Mouse (Mus musculus) large intestine, adult 2 months (tissue): Measurements from ENCODE around the gene Tdg. TPM values are rescaled to one million over a fixed set of nuclear protein-coding genes. Genes with fewer than 3 reads are reported as not detected.
"Not testable (repeated sequence)": the region's sequence is repeated elsewhere in the genome, so short reads cannot be mapped to it uniquely, and the experiment has no call there.

ENCODE experiments used
- DNase-seq: peaks from one replicate; pipeline ENCODE4 v3.0.0-alpha.2; 2012; ENCODE audit warnings: low read depth, low spot score
- WGBS: fragments of 180-500 bp; shearing (Covaris S2); methylation state at CpG from one replicate; pipeline ENCODE4 v1.1.7; 2018; 5-methylcytosine and 5-hydroxymethylcytosine counted together
- polyA plus RNA-seq: library from polyadenylated mRNA; depleted of rRNA; stranded (reverse); fragments of >200 nt; gene quantifications from 2 replicates; pipeline ENCODE4 v1.2.3, GENCODE M21; 2012; rRNA removed

Gene Tdg
- 28.2 and 29.5 TPM in 2 replicates for polyA plus RNA-seq

DNA sequence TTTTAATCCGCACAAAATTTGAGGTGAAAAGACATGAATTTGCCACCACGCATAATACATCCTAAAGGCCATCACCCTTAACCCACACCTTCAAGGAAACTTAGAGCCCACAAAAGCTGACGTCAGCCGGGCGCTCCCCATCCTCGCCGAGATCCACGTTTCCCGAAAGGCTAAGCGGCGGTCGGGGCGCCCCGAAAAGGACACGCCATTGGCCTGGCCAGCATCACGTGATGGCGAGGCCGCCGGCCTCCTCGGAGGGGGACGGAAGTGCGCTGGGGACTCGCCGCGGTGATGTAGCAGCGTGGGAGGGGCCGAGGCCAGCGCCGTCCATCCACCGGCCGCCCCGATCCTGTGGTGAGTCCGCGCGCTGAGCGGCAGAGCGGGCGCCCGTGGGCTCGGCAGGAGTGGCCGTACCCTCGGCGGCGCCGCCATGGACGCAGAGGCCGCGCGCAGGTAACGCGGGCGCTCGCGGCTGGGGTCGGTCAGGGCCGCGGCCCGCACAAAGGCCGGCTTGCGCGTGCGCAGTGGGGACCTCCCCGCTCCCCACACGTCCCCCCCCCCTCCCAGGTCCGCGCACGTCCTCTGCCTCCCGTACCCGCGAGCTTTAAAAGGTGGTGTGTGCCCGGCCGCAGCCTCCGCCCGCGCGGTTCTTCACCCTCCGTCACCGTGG, at the start of gene Tdg:
Gene Tdg, plus strand, starts transcription at position 243 of the 670 bp plus-strand sequence.
- WGBS: under 1% methylated on average over 78 of the region's 78 CpGs
- peak; percentile 76 for DNase-seq

DNA sequence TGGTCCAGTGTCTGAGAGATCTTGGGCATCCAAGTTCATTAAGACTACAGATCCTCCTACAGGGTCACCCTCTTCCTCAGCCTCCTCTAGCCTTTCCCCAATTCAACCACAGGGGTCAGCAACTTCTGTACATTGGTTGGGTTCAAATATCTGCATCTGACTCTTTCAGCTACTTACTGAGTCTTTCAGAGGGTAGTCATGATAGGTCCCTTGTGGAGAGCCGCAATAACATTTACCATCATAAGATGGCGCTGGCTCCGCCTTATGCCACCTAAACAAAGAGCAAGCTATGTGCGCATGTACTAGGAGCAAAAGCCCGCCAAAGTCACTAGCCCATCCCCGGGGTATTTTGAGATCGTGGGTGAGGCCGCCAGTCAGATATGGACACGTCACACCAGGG, 40.0 kb upstream of the Tdg start:
- WGBS: 83% methylated on average over 9 of the region's 9 CpGs
- not testable (repeated sequence) for DNase-seq

DNA sequence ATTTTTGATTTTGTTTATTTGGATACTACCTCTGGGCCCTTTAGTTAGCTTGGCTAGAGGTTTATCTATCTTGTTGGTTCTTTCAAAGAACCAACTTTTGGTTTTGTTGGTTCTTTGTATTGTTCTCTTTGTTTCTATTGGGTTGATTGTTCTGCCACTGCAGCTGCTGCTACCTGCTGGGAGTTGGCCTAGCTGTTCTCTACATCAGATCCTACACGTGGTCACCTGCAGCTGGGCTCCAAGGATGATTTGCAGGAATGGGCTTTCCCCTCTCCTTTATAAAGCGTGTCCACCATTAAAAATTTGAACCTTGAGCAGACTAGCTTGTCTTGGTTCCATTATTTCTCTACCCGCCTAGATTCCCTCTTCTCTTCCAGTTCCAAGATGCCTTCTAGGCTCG, 35.2 kb upstream of the Tdg start:
- DNase-seq: not testable (repeated sequence)
- WGBS: 71% methylated on average over 4 of the region's 4 CpGs

DNA sequence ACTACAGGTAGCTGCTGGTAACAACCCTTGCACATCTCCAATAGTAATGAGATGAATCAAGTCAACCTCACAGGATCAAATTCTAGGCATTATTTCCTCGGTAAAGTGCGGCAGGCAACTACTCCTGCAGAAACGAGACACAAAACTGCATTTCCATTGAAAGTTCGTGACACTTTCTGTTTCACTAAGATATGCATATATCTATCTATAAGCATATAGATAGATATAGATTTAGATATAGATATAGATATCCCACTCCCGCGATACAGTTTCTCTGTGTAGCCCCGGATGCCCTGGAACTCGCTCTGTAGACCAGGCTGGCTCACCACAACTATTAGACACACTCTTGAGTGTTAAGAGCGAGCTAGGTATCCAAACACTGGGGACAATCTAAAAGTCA, 7.4 kb upstream of the Tdg start:
- WGBS: 6% methylated on average over 9 of the region's 9 CpGs
- no peak for DNase-seq

DNA sequence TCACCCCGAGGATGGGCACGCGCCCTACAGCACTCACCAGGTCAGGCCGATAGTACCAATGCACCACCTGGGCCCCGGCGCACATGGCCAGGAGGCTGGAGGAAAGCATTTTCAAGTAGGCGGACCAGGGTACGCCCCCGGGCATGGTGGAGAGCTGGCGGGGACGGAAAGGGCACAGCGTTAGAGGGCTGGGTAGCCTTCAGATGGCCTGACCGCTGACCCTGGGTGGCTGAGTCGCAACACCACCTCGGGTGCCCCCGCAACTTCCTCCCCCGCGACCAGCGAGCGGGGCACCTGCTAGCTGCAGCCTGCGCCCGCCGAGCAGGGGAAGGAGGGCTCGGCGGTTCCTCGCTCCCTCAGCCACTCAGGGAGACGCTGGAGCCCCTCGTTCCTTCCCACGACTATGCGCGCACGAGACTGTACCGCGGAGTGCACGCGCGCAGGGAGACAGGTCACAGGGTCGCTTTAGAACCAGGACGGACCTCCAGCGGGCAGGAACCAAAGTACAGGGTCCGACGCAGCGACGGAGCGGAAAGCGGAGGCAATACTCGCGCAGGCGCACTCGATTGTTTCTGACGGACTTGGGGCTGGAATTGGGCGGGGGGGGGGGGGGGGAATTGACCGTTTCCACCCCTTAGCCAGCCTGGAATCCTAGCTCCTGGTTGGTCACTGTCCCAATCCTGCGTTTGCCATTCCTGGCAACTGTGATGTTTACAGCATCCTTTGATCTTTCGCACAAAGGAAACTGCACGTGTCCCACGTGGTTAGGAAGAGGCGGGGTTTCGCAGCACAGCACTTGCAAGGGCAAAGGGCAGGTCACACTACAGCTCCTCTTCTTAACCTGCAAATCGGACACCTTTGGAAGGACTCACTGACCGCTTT, 6.7 kb upstream of the Tdg start, which contains the start of gene 1190007I07Rik:
Gene 1190007I07Rik, minus strand, starts transcription at position 558 of the 882 bp plus-strand sequence.
- DNase-seq: peak; percentile 92
- WGBS: under 1% methylated on average over 61 of the region's 61 CpGs

DNA sequence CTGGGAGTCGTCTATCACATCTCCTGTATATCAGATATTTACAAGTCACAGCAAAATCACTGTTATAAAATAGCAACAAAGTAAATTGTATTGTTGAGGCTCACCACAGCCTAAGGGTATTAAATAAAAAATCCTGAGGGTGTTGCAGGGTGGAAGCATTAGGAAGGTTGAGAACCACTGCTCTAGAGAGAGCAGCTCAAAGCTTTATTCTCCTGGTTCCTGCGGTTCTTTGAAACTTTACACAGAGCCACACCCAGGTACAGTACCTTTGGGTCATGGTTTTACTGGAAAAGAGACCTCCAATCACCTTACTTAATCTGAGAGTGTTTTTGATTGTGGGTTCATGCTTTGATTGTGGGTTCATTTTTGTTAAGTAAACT, 6.1 kb upstream of the Tdg start:
- WGBS: 5% methylated on average over 2 of the region's 2 CpGs
- DNase-seq: not testable (repeated sequence)

DNA sequence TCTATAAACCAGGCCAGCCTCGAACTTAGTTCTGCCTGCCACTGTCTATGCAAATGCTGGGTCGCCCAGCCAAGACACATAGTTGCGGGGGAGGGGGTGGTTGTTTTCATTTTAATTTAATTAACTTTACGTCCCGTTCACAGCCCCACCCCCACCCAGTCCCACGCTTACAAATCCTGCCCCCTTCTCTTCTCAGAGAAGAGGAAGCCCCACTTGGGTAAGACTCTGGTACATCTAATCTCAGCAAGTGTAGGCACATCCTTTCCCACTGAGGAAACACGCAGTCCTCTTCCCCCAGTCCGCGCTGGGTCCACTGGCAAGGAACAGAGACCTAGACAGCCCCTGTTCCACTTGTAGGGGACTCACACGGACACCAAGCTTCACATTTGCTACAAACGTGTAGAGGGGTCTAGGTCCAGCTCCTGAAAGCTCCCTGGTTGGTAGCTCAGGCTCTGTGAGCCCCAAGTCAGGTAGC, 480 bp upstream of the Tdg start:
- DNase-seq: no peak
- WGBS: 10% methylated on average over 11 of the region's 11 CpGs

DNA sequence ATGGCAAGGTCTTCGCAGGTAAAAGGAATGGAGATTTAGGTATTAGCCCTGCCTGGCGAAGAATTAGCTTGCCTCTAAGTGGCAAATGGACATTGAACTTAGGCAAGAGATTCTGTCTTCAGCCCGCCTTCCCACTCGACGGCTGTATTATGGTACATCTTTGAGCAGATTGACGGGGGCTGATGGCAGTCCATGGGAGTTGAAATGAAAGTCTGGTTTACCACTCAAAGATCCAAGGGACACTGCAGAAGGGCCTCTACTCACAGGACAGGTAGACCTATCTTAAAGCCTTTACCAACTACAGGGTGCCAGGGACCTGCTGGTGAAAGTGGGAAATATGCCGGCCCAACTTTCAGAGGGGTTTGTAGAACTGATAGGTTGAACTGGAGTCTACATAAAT, 869 bp downstream of the Tdg start:
- 11% methylated on average over 7 of the region's 7 CpGs for WGBS
- no peak for DNase-seq

DNA sequence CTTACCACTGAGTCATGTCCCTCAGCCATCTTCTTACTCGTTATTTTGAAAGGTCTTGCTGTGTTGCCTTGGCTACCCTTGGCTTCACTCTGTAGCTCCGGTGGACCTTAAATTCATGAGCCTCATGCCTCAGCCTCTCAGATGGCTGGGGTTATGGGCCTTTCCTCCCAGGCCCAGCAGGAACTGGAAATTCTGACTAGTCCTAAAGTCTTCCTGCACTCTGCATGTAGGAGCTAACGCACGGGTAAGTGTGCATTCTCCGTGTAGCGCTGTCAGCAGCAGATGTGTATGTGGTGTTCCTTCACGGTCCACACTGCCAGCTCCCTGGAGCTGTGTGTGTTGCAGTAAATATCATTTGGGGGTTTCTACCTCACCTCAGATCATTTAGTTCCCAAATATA, 1.5 kb downstream of the Tdg start:
- WGBS: 71% methylated on average over 7 of the region's 7 CpGs
- no peak for DNase-seq

DNA sequence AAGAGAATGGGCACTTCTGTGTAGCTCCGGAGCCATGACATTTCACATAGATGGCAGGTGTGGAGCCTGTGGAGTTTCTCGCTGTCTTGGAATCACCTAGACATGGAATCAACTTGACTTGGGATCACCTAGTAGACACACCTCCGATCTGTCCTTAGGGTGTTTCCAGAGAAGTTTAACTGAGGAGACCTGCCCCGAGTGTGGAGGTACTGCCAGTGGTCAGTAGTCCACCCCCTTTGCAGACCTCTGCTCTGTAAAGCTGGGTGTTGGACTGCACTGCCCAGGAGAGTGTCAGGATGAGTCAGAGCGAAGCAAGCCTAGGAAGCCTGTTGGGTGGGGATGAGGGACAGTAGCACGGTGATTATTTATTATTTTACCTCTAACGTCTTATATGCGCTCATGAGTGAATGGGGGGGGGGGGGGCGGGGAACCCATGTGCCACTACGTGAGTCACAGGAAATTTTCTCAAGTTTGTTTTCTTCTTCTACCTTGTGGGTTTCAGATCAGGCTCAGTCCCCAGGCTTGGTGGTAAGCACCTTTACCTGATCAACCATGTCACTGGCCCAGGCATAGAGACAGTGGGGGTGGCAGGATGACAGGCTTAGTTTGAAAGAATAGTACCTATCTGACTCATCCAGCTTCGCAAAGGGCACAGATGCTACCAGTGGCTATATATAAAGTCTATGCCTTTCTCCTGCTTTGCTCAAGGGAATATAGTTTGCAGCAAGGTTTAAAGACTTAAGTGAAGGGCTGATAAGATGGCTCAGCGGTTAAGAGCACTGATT, 3.1 kb downstream of the Tdg start:
- 97% methylated on average over 12 of the region's 12 CpGs for WGBS
- DNase-seq: no peak

DNA sequence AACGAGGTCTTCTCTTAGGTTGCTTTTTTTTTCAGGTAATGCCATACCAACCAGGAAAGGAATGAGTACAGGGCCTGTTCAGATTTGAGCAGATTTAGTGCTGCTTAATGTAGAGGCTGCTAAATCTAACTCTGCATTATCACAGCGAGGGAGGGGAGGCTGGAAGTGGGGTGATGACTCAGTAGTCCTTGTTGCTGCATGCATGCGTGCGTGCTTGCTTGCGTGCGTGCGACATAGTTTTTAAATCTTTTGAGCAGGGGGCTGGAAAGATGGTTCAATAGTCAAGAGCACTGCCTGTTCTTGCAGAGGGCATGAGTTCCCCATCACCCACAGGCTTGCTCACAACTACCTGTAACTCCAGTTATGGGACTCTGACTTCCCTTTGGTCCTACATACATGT, 4.7 kb downstream of the Tdg start:
- DNase-seq: no peak
- WGBS: 97% methylated on average over 7 of the region's 7 CpGs

DNA sequence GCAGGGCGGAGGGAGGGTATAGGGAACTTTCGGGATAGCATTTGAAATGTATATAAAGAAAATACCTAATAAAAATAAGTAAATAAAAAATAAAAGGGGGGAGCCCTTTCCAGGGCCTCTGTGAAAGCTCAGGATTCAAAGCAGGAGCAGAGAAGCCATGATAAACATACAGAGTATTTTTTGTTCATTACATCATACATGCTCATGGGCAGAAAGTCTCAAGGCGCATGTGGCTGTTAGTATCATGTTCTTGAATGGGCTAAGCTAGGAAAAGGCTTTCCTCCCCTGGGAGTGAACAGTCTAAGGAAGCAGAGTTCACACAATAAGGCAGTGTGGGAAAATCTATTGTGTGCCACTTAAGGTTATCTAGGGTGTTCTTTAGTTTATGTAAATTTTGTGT, 6.7 kb downstream of the Tdg start:
- 90% methylated on average over 3 of the region's 3 CpGs for WGBS
- no peak for DNase-seq

DNA sequence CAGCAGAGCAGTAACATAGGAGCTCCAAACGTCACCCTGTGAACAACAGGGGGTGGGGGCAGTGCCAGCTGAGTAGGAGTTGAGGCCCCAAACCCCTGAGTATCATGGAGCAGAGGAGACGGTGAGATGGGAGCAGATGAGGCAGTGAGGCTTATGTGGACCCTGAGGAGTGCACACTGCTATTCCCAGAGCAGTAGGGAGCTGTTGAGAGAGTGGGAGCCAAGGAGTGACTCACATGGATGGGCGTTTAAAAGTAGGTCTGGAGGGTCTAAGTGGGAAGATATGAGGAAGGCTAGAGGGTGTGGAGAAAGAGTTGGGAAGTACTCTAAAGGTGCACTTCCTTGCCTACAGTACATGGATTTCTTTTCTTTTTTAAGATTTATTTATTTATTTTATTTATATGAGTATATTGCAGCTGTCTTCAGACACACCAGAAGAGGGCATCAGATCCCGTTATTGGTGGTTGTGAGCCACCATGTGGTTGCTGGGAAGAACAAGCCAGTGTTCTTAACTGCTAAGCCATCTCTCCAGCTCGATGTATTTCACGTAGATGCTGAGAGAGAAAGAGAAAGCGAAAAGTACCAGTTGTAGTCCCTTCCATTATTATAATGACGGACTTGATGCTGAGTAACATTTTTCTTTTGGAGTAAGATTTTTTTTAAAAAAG, 9.5 kb downstream of the Tdg start:
- DNase-seq: no peak
- WGBS: 85% methylated on average over 8 of the region's 8 CpGs

DNA sequence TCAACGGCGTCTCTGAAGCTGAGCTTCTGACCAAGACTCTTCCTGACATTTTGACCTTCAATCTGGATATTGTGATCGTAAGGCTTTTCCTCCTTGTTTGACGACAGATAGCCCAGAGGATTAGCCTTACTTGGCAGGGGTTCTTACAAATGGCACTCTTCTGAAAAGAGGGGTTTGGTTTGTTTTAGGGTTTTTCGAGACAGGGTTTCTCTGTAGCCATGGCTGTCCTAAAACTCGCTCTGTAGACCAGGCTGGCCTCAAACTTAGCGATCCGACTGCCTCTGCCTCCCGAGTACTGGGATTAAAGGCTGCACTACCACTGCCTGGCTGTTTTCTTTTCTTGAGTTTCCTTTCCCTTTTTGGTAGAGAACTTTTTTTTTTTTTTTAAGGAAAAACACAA, 11.9 kb downstream of the Tdg start:
- WGBS: 92% methylated on average over 9 of the region's 9 CpGs
- no peak for DNase-seq

DNA sequence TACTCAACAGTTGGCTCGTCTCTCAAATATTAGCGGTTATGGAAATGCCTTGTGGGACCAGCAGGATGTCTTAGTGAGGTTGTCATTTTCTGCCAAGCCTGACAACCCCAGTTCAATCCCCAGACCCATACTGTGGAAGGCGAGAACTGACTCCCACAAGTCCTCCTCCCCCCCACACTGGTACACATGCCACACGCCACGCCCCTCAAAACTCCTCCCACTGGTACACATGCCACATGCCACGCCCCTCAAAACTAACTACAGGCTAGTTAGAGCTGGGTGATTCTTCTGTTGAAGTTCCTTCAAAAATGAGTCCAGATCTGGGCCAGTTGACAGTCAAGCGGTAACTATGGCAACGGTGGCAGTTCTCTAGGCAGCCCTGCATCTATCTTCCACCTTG, 16.5 kb downstream of the Tdg start:
- 95% methylated on average over 8 of the region's 8 CpGs for WGBS
- DNase-seq: no peak

DNA sequence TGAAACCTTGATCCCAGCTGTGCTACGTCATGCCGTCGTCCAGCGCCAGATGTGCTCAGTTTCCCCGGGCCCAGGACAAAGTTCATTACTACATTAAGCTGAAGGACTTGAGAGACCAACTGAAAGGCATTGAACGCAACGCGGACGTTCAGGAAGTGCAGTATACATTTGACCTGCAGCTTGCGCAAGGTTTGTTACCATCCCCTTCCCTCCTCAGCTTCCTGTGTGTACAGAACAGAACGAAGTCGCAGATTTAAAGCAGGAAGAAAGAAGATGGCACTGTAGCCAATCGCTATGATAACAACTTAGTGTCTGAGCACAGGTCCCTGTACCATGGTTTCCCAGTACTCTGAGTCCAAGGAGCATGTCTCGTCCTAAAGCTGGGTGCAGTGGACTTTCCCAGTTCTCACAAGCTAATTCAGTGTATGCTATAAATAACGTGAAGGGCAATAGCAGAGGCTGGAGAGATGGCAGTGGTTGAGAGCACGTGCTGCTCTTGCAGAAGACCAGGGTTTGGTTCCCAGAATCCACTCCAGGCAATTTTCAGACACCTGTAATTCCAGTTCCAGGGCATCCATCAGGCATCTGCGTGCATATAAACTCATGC, 17.7 kb downstream of the Tdg start:
- 83% methylated on average over 17 of the region's 17 CpGs for WGBS
- no peak for DNase-seq

DNA sequence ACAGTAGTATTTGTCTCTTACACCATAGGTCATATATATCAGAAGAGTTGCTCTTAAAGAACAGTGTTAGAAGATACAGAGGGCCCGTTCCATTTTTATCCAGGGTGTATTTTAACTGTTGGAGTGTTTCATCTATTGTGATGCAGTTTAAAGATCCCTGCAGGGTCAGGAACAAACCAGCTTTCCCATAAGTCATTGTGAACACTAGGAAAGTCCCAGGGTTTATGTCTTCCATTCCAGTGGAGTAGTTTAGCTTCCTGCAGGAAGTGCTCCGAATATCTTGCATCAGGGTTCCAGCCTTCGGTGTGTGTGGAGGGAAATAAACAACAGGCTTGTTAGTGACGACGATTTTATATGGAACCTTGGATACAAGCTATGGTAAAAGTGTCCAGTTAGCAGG, 21.6 kb downstream of the Tdg start:
- 81% methylated on average over 5 of the region's 5 CpGs for WGBS
- no peak for DNase-seq

DNA sequence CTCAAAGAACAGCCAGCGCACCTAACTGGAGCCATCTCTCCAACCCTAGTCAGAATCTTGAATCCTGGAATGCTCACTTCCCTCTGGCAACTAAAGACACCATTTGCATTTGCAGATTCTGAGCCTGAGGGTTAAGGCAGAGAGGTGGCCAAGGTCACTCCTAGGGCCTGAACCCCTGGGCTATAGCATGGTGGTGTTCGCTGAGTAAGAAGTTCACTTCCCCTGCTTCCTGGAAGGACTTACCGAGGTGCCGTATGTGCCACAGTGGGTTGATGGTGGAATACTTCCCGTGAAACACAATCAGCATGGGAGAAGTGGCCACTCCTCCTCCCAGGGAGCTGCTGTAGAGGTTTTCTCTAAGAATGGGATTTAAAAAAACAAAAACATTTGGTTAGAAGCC, 23.0 kb downstream of the Tdg start:
- 76% methylated on average over 5 of the region's 5 CpGs for WGBS
- DNase-seq: no peak

DNA sequence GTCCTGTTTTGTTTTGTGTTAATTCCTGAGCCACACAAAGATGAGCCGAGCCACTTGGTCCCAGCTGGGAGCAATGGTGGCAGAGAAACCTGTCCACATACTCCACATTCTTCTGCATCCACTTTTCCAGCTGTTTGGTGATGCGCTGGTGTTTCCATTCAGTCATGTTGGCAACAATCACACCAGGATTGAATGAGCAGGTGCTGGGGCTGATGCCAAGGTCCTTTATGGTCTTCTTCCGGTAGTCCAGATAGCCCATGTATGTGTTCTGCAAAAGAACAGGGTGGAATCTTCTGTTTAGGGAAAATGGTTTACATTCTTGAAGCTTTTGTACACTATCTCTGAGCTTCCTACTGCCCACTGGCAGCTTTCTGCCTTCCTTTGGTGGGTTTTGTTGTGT, 25.0 kb downstream of the Tdg start:
- 50% methylated on average over 3 of the region's 3 CpGs for WGBS
- no peak for DNase-seq
